Mouse (Mus musculus) lung, embryonic 14.5 days (tissue): Measurements from ENCODE around the gene Tnks2. TPM values are rescaled to one million over a fixed set of nuclear protein-coding genes. Genes with fewer than 3 reads are reported as not detected.
A peak's percentile ranks its signal among the peaks of the same experiment; 100 is the strongest.

Experiments
- ATAC-seq: fragments of 200-750 bp; cut with Nextera tagmentation; 2 replicates; pipeline ENCODE4 v1.8.0; 2017; ENCODE audit warnings: mild to moderate bottlenecking, moderate TSS enrichment, moderate library complexity; ENCODE audit not compliant: insufficient read depth
- DNase-seq: peaks from one replicate; pipeline ENCODE4 v3.0.0-alpha.2; 2015
- H3K27ac ChIP-seq: fragments of 300-500 bp; sonication (generic); 2 replicates; pipeline ENCODE4 v1.5.1; 2014; ENCODE audit warnings: low read depth, mild to moderate bottlenecking, moderate library complexity
- H3K27me3 ChIP-seq: fragments of 300-500 bp; sonication (generic); 2 replicates; pipeline ENCODE4 v1.6.1; 2014; ENCODE audit warnings: low read length, control low read depth; ENCODE audit not compliant: insufficient read depth
- H3K36me3 ChIP-seq: fragments of 300-500 bp; sonication (generic); 2 replicates; pipeline ENCODE4 v1.6.1; 2014; ENCODE audit warnings: control low read depth; ENCODE audit not compliant: insufficient read depth
- H3K4me1 ChIP-seq: fragments of 300-500 bp; sonication (generic); 2 replicates; pipeline ENCODE4 v1.6.1; 2014; ENCODE audit warnings: antibody characterized with exemption, control low read depth; ENCODE audit not compliant: insufficient read depth
- H3K4me2 ChIP-seq: fragments of 300-500 bp; sonication (generic); 2 replicates; pipeline ENCODE4 v1.6.1; 2014; ENCODE audit warnings: mild to moderate bottlenecking
- H3K4me3 ChIP-seq: fragments of 300-500 bp; sonication (generic); 2 replicates; pipeline ENCODE4 v1.5.1; 2014; ENCODE audit warnings: low read depth, low read length
- H3K9ac ChIP-seq: fragments of 300-500 bp; sonication (generic); 2 replicates; pipeline ENCODE4 v1.6.1; 2014
- H3K9me3 ChIP-seq: fragments of 300-500 bp; sonication (generic); 2 replicates; pipeline ENCODE4 v1.6.1; 2016; ENCODE audit warnings: low read depth, low read length, control low read depth
- CTCF ChIP-seq: IDR thresholded peaks from 2 replicates; pipeline ENCODE4 v1.5.1; 2016; ENCODE audit warnings: antibody characterized with exemption, low read depth
- WGBS: fragments of 180-500 bp; shearing (Covaris S2); extraction: QIAGEN DNeasy Blood & Tissue Kit; methylation state at CpG from one replicate; pipeline ENCODE4 v1.1.7; 2014; 5-methylcytosine and 5-hydroxymethylcytosine counted together
- polyA plus RNA-seq: library from polyadenylated mRNA; unstranded; fragments of >200 nt; fragmentation: Nextera tagmentation; extraction: Ambion mirVana; gene quantifications from 2 replicates; pipeline ENCODE4 v1.2.1, GENCODE M21; 2014

Gene Tnks2
- polyA plus RNA-seq, 1 experiment from 2014 or later = 87.2 TPM

- no peak for DNase-seq
- TF ChIP-seq CTCF = no peak
Measured at GRCm38 (mm10) chr19:36800288-36800687, 33.7 kb upstream of the Tnks2 start.

GRCm38 (mm10) chr19:36801856-36802641, 32.0 kb upstream of the Tnks2 start:
- no peaks in the 10 kb centered on the region for H3K9me3 ChIP-seq
- no peaks in the 10 kb centered on the region for H3K36me3 ChIP-seq
- H3K4me1 ChIP-seq = peaks cover 8% of the 10 kb centered on the region
- H3K4me2 ChIP-seq = no peak overlapping the region
- TF ChIP-seq CTCF = peak; percentile 59
- no peaks in the 10 kb centered on the region for H3K27me3 ChIP-seq
- DNase-seq (no peak), ATAC-seq (no peak)
- H3K4me3 ChIP-seq = no peak overlapping the region
- 71% methylated on average over 9 of the region's 9 CpGs for WGBS
- H3K27ac ChIP-seq = peak overlapping the region; percentile 56
- H3K9ac ChIP-seq = no peak overlapping the region

More at GRCm38 (mm10) chr19:36800288-36800687, 33.7 kb upstream of the Tnks2 start:
- Histone ChIP-seq H3K27ac (no peak overlapping the region), H3K4me3 (no peak overlapping the region), H3K9me3 (no peaks in the 10 kb centered on the region), H3K9ac (no peak overlapping the region), H3K4me2 (no peak overlapping the region), H3K4me1 (peaks cover 10% of the 10 kb centered on the region; the same call in 1 of the 2 replicates), H3K36me3 (no peaks in the 10 kb centered on the region), H3K27me3 (no peaks in the 10 kb centered on the region)
- 77% methylated on average over 7 of the region's 7 CpGs for WGBS
- ATAC-seq = no peak

GRCm38 (mm10) chr19:36803403-36803802, 30.6 kb upstream of the Tnks2 start:
- Histone ChIP-seq H3K9ac (no peak overlapping the region), H3K27me3 (no peaks in the 10 kb centered on the region), H3K36me3 (no peaks in the 10 kb centered on the region), H3K4me2 (no peak overlapping the region), H3K4me1 (peaks cover 8% of the 10 kb centered on the region), H3K27ac (no peak overlapping the region), H3K4me3 (no peak overlapping the region), H3K9me3 (no peaks in the 10 kb centered on the region)
- TF ChIP-seq CTCF = no peak
- no peak for ATAC-seq
- no peak for DNase-seq
- 95% methylated on average over 8 of the region's 8 CpGs for WGBS

GRCm38 (mm10) chr19:36806842-36807241, 27.2 kb upstream of the Tnks2 start:
- H3K4me1 ChIP-seq = peaks cover 3% of the 10 kb centered on the region; the same call in 1 of the 2 replicates
- ATAC-seq (peak; percentile 40; the same call in 1 of the 2 replicates), DNase-seq (peak; percentile 76)
- TF ChIP-seq CTCF = no peak
- H3K36me3 ChIP-seq = no peaks in the 10 kb centered on the region
- H3K4me3 ChIP-seq = no peak overlapping the region
- H3K9ac ChIP-seq = no peak overlapping the region
- no peak overlapping the region; the same call in 1 of the 2 replicates for H3K27ac ChIP-seq
- H3K27me3 ChIP-seq = no peaks in the 10 kb centered on the region
- no peaks in the 10 kb centered on the region for H3K9me3 ChIP-seq
- no peak overlapping the region for H3K4me2 ChIP-seq
- 49% methylated on average over 2 of the region's 2 CpGs for WGBS

- no peaks in the 10 kb centered on the region for H3K9me3 ChIP-seq
- TF ChIP-seq CTCF = no peak
- H3K9ac ChIP-seq = no peak overlapping the region
- H3K36me3 ChIP-seq = no peaks in the 10 kb centered on the region
- no peaks in the 10 kb centered on the region; the same call in 1 of the 2 replicates for H3K4me1 ChIP-seq
- H3K27me3 ChIP-seq = no peaks in the 10 kb centered on the region
- peak; percentile 55 for DNase-seq
- no peak overlapping the region for H3K4me3 ChIP-seq
- peak overlapping the region; percentile 30; the same call in 1 of the 2 replicates for H3K27ac ChIP-seq
- ATAC-seq = 0 out of 2 replicates have a peak, but pooled peaks have one; percentile 43
- 42% methylated on average over 21 of the region's 21 CpGs for WGBS
- H3K4me2 ChIP-seq = peak overlapping the region; percentile 16
Measured at GRCm38 (mm10) chr19:36808426-36809105, 25.5 kb upstream of the Tnks2 start.

GRCm38 (mm10) chr19:36809476-36810168, 24.4 kb upstream of the Tnks2 start:
- ATAC-seq = no peak
- no peaks in the 10 kb centered on the region for H3K9me3 ChIP-seq
- no peak overlapping the region for H3K27ac ChIP-seq
- no peaks in the 10 kb centered on the region for H3K36me3 ChIP-seq
- 35% methylated on average over 12 of the region's 12 CpGs for WGBS
- no peak overlapping the region for H3K4me3 ChIP-seq
- no peak for TF ChIP-seq CTCF
- H3K4me2 ChIP-seq = no peak overlapping the region
- no peak for DNase-seq
- H3K9ac ChIP-seq = no peak overlapping the region
- H3K27me3 ChIP-seq = no peaks in the 10 kb centered on the region
- no peaks in the 10 kb centered on the region; the same call in 1 of the 2 replicates for H3K4me1 ChIP-seq
